Mouse (Mus musculus): ENCODE data around the gene Aatf. TPM values are rescaled to one million over a fixed set of nuclear protein-coding genes. Genes with fewer than 3 reads are reported as not detected.

Aatf gene
- polyA plus RNA-seq, 2 experiments from 2014 or later, result 33.2 to 46.0 TPM

DNA sequence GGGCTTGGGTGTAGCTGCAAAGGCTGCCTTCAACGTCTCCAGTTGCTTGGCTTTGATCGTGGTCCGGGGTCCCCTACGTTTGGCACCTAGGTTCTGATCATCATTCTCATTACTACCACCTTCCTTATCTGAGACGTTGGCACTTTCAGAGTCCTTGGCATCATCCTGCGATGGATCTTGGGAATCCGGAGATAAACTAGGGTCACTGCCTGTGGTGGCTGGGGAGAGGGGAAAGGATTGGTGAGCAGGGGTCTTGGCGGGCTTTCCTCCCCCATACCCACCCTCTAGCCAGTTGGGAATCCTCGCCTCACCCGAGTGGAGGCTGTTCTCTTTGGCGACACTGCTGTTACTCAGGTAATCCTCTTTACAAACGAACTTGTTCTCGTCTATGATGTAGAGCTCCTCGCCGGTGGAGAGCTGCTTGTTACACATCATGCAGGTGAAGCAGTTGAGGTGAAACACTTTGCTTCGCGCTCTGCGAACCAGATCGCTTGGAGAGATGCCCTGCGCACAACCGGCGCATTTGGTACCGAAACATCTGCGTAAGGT lies 8.5 kb upstream of the Aatf start:
- no peak for ATAC-seq

DNA sequence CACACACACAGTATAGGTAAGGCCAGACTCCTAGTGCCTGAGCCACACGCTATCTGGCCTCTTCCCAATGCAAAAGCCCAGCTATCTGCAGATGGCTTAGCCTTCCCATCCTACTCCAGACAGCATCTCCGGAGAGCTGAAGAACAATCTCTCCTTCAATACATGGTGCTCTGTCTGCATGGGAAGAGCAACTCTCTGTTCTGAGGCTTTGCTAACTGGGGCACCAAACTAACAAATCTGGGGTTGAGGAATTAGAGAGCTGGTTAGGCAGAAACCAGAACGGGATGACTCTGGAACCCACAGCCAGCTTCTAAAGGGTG lies 7.7 kb upstream of the Aatf start:
- no peak for ATAC-seq

DNA sequence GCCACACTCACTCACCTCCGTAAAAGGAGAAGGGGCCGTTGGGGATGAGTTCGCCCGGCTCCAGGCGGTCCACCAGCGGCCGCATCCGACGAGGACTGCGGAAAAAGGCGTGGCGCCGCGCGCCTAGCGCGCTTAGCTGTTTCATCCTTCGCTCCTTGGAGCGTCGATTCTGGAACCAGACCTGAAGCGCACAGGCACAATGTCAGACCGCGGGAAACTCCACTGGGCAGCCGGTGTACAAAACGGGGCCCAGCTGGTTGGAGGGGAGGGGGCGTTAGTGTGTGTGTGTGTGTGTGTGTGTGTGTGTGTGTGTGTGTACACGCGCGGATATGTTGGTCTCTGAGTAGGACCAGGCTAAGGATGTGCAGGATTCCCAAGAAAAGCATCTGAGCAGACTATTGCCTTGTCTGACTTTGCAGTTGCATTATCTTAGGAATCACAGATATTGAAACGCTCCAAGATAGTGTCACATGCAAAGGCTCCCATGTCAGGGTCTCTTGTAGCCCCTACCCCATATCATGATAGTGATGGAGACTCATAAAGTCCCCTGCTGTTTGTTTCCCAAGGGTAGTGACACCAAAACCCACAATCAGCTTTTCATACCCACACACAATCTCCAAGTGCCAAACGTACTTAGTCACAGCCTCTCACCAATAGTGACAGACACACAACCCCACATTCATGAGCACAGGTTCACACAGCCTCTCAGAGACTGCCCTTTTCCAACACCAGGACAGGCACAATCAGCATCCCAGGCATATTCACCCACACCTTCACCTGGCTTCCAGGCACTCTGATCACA lies 7.1 kb upstream of the Aatf start:
- ATAC-seq, result no peak

DNA sequence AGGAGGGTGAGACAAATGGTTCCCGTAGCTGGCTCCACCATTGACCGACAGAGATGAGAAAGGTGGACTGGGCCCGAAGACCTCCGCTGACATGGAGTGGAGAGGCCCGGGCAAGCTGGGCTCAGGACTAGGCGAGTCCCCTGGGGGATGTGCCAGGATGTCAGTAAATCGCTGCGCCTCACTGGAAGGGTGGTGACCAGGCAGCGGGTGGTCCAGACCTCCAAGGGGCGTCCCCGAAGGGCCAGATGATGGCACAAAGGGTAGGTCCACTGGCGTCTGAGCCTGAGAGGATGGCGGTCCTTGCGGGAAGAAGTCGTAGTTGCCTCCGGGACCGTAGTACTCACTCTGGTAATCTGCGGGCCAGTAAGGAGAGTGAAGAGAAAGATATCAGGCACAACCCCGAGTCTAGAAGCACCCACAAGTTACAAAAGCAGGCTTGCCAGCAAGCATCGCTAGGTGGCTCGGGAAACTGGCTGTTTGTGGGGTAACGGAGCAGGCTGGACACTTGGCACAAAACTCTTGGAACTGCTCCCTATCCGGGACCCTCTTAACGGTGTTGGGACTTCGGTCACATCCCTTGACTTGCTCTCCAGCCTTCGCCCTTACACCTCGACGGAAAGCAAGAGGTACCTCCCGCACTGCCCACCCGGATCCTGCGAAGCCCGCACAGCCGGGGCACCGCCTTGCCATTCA lies 6.4 kb upstream of the Aatf start:
- ATAC-seq, result no peak

DNA sequence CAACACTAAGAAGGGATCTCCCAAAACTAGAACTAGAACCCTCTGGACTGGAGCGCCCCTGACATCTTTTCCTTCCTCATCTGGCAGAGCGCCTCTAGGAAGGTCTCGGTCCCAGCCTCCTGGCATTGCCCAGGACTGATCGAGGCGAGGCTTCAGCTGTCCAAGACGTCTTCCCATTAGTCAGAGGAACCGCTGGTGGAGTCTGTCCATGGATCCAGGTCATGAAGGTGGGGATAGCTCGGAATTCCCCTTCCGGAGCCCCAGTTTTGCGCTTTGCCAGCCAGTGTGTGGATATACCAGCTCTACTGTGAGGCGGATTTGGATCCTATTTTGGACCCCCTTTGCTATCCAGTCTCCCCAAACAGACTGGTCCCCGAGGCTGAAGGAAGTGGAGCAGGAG lies 5.7 kb upstream of the Aatf start:
- no peak for ATAC-seq

DNA sequence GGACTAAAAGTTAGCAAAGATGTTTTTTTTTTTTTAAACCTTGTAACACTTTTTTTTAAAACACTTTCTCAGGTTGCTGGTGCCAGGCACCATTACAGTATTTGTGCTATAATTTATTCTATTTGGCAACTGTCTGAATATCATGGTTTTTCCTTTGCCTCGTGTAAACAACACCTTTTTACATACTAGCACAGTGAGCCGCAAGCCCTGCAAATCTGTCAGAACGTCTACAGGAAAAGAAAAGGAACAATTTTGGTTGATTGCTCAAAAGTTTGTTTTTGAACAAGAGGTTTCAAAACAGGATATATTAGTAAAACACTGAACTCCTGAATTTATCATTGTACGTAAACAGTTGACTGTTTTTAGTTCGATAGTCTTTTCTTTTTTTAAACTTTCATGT lies 4.9 kb upstream of the Aatf start:
- ATAC-seq, result no peak

DNA sequence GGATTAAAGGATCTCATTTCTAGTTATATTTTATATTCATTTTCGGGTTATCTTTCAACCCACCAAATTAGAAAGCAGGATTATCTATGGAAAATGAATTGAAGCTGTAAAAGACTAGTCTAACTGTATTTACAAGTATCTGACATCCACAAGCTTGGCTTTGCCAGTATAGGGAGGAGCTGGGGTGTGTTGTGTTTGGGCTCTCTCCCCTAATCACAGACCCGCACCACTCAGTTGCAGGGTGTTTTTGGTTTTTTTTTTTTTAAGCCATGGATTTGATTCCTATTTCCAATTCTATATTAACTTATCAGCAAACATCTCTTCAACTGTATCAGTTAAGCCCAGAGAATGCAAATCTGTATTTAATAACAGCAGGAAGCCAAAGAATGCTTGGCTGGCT lies 4.1 kb upstream of the Aatf start:
- ATAC-seq, result no peak

DNA sequence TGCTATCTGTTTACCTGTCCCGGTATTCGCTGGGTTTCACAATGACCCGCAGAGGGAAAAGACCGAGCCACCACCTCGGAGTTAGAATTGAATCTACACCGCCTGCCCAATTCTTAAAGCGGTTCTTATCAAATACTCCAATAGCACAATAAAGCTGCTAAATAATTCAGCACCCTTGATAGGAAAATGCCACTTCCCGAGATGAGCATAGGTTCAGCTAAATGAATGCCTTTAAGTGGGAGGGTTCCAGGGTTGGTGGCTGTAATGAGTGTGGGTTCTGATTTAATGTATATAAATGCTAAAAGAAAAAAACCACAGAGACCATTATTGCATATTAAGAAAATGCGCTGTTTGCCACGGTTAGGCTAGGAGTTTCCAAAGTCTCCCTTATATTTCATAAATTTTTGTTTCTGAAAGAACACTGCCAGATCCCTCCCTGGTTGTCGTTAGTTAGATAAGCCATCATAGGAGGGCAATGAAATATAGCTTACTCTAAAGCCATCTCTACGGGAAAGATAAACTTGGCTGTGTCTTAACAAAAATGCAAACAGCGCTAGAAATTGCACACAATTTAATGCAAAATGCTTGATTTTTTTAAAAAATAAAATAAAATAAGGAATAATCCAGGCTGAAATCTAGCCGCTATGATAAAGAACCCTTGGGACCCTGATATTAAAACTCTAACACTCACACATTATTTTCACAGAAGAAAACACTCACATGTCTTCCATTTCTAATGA lies 3.3 kb upstream of the Aatf start:
- no peak for ATAC-seq

DNA sequence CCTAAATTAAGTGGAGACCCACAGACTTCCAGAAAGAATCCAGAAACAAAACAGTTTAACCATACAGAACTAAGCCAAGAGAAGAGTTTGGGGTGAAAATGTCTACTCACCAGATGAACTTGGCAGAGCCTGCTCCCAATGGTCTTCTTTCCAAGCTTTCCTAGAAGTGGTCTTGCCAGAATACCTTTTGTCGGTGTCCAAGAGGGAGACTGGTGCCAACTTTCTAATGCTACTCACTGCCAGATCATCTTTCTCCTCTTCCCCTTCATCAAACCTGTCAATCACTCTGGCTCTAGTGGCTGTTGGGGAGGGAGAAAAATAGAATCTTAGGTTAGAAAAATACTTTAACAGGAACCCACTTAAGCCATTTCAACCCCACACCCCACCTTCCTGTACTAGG lies 1.3 kb downstream of the Aatf start:
- ATAC-seq, result no peak

DNA sequence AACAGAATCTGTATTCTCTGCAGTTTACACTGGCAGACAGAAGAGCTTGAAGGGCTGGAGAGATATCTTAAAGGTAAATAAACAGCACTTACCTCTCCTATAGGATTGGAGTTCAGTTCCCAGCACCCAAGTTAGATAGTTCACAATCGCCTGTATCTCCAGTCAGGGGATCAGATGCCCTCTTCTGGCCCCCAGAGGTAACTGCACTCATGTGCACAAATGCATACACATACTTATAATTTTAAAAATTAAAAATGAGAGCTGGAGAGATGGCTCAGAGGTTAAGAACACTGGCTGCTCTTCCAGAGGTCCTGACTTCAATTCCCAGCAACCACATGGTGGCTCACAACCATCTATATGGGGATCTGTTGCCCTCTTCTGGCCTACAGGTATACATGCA lies 9.0 kb downstream of the Aatf start:
- no peak for ATAC-seq

DNA sequence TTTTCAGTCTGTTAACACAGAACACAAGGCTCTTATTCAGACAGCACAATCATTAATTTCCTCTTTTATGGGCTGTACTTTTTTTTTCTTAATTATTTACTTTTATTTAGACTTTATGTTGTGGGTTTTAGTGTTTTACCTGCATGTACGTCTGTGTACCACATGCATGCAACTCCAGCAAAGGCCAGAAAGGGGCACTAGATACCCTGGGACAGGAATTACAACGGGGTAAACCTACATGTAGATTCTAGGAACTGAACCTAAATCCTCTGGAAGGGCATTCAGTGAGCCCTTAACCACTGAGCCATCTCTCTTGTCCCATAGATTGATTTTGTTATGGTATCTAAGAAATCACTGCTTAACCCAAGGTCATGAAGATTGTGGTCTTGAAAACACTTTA lies 15.4 kb downstream of the Aatf start:
- ATAC-seq, result no peak

DNA sequence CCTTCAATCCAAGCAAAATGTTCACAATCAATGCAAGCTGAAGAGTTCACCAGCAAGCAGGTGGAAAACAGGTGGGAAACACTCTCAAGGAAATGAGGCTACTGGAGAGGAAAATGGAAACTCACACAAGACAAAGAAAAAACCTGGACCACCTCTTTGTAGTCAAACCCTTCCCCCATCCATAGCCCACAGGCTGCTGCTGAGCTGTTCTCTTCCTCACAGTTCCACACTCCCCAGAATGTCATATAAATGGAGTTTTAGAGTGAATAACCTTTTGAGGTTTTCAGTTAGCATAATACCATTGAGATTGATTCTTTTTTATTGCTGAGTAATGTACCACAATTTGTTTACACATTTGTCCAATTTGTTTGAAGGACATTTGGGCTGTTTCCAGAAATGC lies 16.4 kb downstream of the Aatf start:
- no peak for ATAC-seq

DNA sequence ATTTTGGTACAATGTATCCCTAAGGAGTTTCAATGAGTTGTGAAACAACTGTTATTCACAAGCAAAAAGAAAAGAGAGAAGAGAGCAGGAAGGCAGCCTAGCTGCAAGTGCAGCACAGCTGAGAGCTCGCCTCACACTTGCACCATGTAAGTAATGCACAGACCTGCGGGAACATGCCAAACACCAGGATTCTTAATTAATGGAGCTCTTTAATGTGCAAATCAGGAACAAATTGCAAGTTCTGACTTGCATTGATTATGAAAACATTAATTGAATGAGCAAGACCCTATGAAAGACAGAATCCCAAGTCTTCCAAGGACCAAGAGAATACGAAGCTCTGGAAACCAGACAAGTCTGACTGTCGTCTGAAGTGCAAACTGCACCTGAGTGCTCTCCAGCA lies 17.5 kb downstream of the Aatf start:
- ATAC-seq, result no peak

DNA sequence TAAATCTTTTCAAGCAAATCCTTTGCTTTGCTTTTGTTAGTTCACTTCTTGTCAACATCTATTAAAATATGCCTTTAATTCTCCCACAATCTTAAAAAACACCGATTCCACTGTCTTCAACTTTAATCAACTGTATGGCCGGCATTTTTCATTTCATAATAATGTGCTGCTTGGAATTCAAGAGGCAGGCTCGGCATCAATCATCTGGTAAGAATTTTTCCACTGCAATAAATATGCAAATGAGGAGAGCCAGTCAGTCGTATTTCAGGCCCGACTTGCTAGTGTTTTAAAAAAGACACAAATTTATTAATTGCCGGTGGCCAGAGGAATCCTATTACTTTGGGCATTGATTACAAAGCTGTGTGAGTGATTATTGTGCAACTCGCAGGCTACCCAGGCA lies 31.7 kb downstream of the Aatf start:
- ATAC-seq, result no peak

DNA sequence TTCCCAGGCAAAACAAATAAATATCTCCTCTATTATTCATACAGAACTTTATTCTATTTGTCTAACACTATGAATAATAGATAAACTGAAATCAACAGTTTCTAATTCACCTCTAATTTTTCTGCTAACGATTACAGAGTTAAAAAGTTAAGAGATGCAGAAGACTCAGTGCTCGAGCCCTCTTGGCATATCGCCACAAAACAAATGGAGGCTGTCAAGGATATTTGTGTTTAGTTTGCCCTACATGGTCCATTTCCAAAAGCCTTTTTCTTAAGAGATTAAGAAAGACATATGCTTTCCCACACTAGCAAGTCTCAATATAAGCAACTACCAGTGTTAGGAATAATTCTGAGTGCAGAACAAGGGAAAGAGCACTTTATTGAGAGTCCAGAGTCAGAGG lies 32.9 kb downstream of the Aatf start:
- no peak for ATAC-seq

DNA sequence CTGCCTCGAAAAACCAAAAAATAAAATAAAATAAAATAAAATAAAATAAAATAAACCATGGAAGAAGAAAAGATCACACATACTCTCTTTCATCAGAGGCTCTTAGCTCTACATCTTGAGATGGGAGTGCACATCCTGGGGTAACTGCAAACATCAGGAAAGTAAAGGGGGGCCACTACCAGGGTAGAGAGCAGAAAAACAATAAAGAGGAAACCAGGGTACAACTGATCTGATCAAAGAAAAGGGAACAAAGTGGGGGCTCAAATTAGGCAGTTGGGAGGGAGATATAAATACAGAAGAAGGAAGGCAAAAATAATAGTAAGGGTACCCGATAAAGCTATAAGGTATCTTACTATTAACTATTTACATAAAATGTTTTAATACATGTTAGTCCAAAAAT lies 36.7 kb downstream of the Aatf start:
- ATAC-seq, result no peak

DNA sequence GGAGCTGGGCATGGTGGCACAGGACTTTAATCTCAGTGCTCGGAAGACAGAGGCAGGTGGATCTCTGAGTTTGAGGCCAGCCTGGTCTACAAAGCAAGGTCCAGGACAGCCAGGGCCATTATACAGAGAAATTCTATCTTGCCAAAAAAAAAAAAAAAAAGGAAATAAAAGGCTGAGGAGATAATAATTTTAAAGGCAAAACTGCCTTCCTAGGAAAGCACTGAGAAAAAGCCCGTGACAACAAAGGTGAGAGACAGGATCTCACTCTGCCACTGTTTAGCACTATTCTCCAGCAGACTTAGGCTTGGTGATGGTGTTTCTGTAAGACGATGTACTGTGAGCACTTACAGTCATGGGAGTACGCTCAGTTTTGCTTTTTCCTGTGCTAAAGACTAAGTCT lies 37.3 kb downstream of the Aatf start:
- no peak for ATAC-seq

DNA sequence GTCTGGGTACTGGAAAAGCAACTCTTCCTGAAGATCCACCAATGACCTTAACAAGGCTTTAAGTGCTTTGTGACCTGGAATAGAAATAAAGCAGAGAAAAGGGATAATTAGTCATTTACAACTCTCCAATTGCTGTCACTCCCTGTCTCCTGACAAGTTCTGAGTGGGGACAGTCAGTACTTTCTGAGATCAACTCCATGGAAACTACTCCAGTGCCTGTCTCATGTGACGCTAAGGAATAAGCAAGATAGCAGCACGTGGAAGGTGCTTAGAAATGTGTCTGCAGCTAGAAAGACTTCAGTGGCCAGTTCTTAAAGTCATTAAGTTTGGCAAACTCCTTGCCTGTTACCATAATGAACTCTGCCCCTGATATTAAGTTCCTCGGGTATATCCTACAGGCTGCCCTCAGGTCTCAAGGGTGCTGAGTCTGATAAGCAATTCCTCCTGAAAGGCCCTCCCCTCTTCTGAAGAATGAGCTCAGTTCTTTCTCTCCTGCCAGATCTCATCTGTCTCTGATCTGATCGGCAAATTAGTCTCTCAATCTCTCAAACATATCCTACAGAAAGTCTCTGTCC lies 40.1 kb downstream of the Aatf start:
- ATAC-seq, result no peak

DNA sequence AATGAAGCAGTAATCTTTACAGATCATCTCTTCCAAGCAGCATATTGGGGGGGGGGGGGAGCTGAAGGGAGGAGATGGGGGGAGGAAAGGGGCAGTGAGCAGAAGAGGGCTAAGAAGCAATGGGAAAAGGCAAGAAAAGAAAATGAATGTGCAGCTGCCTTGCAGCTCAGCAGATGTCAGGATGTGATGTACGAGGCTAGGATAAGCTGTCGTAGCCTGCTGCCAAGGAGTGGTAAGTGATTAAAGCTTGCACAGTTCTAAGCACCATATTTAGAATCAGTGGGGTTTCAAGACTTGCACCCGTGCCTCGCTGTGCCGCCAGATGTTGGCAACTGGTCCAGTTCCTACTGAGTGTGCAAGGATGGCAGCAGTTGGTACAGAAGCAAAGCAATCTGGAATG lies 48.8 kb downstream of the Aatf start:
- no peak for ATAC-seq

DNA sequence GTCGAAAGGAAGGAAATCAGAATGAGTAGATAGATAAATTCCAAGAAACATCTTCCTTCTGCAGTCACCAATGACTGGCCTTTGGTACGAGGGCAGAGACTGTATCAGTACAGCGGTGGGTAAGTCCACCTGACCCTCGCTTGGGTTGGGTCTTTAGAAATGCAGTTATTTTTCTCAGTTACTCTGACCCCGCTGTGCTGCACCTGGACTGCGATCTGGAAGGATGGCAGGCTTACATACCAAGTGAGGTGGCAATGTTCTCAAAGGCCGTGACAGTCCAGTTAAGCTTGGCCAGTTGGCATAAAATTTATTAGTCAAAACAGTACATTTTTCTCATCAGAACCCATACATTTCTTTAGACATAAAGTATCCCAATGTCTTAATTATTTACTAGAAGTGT lies 59.4 kb downstream of the Aatf start:
- ATAC-seq, result no peak

DNA sequence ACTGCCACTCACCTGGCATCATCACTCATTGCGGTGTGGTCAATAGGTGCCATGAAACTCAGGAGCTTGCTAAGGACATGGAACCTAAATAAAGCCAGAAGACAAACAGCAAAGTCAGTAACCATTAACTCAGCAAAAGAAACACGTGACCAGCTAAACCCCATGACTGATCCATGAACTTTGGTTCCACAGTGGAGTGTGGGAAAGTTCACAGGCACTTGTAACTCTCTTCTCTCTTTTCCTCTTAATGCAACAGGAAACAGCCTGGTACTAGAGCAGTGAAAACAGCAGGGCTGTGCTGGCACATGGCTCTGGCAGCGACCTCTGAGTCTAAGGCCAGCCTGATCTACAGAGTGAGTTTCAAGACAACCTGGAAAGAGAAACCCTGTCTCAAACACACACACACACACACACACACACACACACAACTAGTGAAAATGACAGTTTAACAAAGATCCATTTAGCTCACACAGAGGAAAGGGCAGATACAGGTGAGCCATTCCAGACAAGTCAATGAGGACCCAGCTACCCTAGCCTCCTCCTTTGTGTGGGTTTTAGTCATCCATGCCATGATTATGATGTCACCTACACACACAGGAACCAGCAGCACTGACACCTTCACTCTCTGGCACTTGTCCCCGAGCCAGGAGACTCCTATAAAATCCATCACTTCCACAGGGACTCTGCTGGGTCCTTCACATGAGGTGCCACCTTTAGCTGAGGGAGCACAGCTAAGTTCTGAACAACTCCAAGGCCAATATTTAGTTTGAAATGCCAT lies 70.6 kb downstream of the Aatf start:
- no peak for ATAC-seq

DNA sequence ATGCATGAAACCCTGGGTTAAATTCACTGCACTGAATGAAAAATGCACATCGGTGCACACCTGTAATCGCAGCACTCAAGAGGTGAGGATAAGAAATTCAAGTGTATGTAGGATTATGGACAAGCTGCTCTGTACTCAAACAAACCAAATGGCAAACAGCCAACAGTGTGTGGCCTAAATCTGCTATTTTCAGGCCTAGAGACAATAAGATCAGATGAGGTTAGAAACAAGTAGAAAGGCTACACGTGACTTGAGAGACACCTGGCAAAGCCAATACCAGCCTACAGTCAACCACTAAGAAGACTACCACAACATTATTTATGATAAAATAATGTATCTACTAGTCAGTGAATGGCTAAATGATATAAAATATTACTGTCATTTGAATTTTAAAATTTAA lies 72.9 kb downstream of the Aatf start:
- no peak for ATAC-seq

DNA sequence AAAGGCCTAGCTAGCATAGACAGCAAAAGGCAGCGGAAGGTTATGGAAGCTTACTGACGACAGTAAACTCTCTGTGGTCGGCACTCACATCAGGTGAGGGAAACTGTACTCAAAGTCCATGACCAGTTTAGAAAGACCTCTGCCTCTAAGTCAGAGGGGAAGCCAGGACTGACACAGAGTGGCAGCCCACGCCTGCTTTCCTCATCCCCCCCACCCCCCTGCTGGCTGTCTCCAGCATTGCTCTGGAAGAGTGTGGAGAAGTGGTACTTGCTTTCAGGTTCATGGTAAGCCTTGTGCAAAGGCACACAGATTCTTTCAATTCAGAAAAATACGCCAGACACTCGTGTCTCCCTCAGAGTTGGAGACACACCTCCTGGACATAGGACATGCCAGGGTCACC lies 78.4 kb downstream of the Aatf start:
- no peak for ATAC-seq

All from activated CD4-positive, CD25-positive, alpha-beta regulatory T cell, adult 4 months (primary cell).